Mouse (Mus musculus): ENCODE measurements around the gene Usp9x. TPM values are rescaled to one million over a fixed set of nuclear protein-coding genes. Genes with fewer than 3 reads are reported as not detected.

Usp9x gene
- polyA plus RNA-seq, 1 experiment from 2014 or later: 17.2 TPM

GRCm38 (mm10) chrX:13044666-13045065, 26.6 kb upstream of the Usp9x start:
- ATAC-seq (replicated peaks; ENCODE audit: insufficient number of reproducible peaks, insufficient read depth, low FRiP score, low read depth): no peak
- 82% methylated on average over 5 of the region's 5 CpGs for WGBS

DNA sequence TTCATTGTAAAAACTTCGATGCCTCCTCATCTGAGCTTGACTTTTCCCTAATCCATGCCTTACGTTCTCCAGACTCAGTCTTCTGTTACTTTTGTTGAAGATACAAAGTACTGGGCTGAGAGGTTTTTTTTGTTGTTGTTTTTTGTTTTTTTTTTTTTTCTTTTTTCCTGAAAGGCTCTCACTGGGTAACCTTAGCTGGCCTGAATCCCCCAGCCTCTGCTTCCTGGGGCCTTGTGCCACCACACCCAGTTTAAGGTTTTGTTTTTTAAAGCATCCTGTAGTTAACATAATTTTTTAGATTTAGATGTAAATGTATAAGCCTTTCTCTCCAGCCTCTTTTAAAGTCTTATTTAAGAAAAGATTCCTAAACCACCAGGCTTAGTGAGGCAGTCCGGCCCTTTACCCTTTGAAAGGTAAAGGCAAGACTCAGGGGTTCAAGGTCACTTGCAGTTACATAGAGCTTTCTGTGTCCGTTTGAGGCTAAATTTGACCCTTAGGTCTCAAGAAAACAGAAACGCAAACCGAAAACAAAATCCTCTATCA, 24.3 kb upstream of the Usp9x start:
- H3K36me3 ChIP-seq: no peaks in the 10 kb centered on the region
- no peak overlapping the region for H3K9ac ChIP-seq
- H3K27ac ChIP-seq: peak overlapping the region; percentile 52; the same call in 1 of the 2 replicates
- no peaks in the 10 kb centered on the region for H3K9me3 ChIP-seq (replicated peaks)
- 48% methylated on average over 6 of the region's 6 CpGs for WGBS
- H3K4me2 ChIP-seq: no peak overlapping the region
- ATAC-seq (replicated peaks; ENCODE audit: insufficient number of reproducible peaks, insufficient read depth, low FRiP score, low read depth): no peak
- no peak overlapping the region for H3K4me3 ChIP-seq
- H3K4me1 ChIP-seq (replicated peaks): peaks cover 4% of the 10 kb centered on the region; the same call in 1 of the 2 replicates
- peaks cover 4% of the 10 kb centered on the region; the same call in 1 of the 2 replicates for H3K27me3 ChIP-seq

More at GRCm38 (mm10) chrX:13044666-13045065, 26.6 kb upstream of the Usp9x start:
- no peak overlapping the region for H3K4me2 ChIP-seq
- no peak overlapping the region for H3K9ac ChIP-seq
- no peaks in the 10 kb centered on the region for H3K9me3 ChIP-seq (replicated peaks)
- H3K4me3 ChIP-seq: no peak overlapping the region
- no peak overlapping the region for H3K27ac ChIP-seq
- peaks cover 4% of the 10 kb centered on the region; the same call in 1 of the 2 replicates for H3K4me1 ChIP-seq (replicated peaks)
- H3K36me3 ChIP-seq: no peaks in the 10 kb centered on the region
- peaks cover 9% of the 10 kb centered on the region; the same call in 1 of the 2 replicates for H3K27me3 ChIP-seq

DNA sequence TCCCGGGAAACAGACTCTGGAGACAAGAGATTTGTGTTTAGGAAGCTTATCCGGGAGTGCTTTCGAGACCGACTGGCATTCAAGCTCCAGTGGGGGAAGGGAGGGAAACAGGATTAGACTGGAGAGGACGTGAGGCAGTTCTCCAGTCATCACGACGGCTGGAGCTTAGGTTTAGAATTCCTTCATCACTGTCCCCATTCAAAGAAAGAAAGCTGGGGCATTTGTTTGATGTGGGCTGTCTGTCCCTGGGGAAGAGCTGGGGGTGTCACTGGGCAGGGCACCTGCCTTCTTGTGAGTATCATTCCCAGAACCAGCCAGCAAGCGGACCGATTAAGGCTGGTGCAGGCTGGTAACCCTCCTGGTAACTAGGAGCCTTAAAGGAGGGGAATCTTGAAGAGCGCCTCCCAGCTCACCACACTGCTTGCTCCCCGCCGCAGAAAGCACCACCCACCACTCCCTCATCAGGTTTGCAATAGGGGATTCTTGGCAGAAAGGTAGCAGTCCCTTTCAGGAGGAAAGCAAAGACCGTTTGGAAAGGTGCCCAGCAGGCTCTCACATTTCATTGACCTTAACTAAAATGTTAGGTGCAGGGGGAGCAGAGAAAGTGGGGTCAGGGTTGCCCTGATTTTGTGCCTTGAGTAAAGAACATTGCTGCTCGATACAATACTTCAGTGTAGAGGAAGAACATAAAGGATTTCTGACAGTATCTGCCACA, 23.5 kb upstream of the Usp9x start:
- Histone ChIP-seq H3K9me3 (replicated peaks) (no peaks in the 10 kb centered on the region), H3K4me2 (peak overlapping the region; percentile 63), H3K4me3 (peak overlapping the region; percentile 34), H3K27me3 (peaks cover 3% of the 10 kb centered on the region; the same call in 1 of the 2 replicates), H3K36me3 (no peaks in the 10 kb centered on the region), H3K9ac (no peak overlapping the region), H3K4me1 (replicated peaks) (peaks cover 4% of the 10 kb centered on the region; the same call in 1 of the 2 replicates), H3K27ac (peak overlapping the region; percentile 52)
- ATAC-seq (replicated peaks; ENCODE audit: insufficient number of reproducible peaks, insufficient read depth, low FRiP score, low read depth): no peak; the same call in 1 of the 2 replicates
- 17% methylated on average over 14 of the region's 14 CpGs for WGBS

GRCm38 (mm10) chrX:13054612-13055011, 16.7 kb upstream of the Usp9x start:
- Histone ChIP-seq H3K36me3 (no peaks in the 10 kb centered on the region), H3K4me2 (no peak overlapping the region), H3K9ac (no peak overlapping the region), H3K27ac (no peak overlapping the region), H3K9me3 (replicated peaks) (no peaks in the 10 kb centered on the region), H3K4me1 (replicated peaks) (peaks cover 6% of the 10 kb centered on the region; the same call in 1 of the 2 replicates), H3K27me3 (peaks cover 3% of the 10 kb centered on the region; the same call in 1 of the 2 replicates), H3K4me3 (no peak overlapping the region)
- peak; percentile 60; the same call in 1 of the 2 replicates for ATAC-seq (replicated peaks; ENCODE audit: insufficient number of reproducible peaks, insufficient read depth, low FRiP score, low read depth)
- WGBS: 32% methylated on average over 1 of the region's 1 CpGs

- Histone ChIP-seq H3K4me2 (no peak overlapping the region), H3K27ac (no peak overlapping the region), H3K9ac (no peak overlapping the region), H3K4me3 (no peak overlapping the region), H3K9me3 (replicated peaks) (no peaks in the 10 kb centered on the region), H3K4me1 (replicated peaks) (no peaks in the 10 kb centered on the region), H3K27me3 (no peaks in the 10 kb centered on the region; the same call in 1 of the 2 replicates), H3K36me3 (no peaks in the 10 kb centered on the region)
- WGBS: 51% methylated on average over 3 of the region's 3 CpGs
- no peak for ATAC-seq (replicated peaks; ENCODE audit: insufficient number of reproducible peaks, insufficient read depth, low FRiP score, low read depth)
These were observed 9.3 kb upstream of the Usp9x start for GRCm38 (mm10) chrX:13061961-13062360.

GRCm38 (mm10) chrX:13064273-13064925, 6.9 kb upstream of the Usp9x start:
- no peak overlapping the region for H3K4me3 ChIP-seq
- WGBS: 62% methylated on average over 7 of the region's 9 CpGs

DNA sequence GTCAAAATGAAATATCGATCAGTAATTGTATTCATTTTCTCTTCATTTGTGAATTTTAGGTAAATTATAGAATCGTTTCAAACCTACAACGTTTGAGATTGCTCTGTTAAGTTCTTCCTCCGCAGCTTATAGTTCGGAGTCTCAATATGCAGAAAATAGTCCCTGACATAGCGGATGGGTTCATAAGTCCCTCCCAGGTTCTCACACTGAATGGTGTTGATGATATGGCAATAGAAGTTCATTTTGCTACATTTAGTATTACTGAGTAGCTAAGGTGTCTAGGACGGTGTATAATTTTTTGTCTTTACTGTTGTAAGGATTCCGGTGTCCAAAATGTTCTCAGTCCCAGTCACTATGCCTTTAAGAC, 1.1 kb upstream of the Usp9x start:
- Histone ChIP-seq H3K36me3 (no peaks in the 10 kb centered on the region), H3K4me3 (peak overlapping the region; percentile 73), H3K9ac (peak overlapping the region; percentile 33; the same call in 1 of the 2 replicates), H3K9me3 (replicated peaks) (no peaks in the 10 kb centered on the region), H3K27me3 (peaks cover 10% of the 10 kb centered on the region), H3K27ac (peak overlapping the region; percentile 96), H3K4me1 (replicated peaks) (no peaks in the 10 kb centered on the region), H3K4me2 (peak overlapping the region; percentile 58)
- no peak for ATAC-seq (replicated peaks; ENCODE audit: insufficient number of reproducible peaks, insufficient read depth, low FRiP score, low read depth)
- 13% methylated on average over 8 of the region's 8 CpGs for WGBS

More at GRCm38 (mm10) chrX:13064273-13064925, 6.9 kb upstream of the Usp9x start:
- Histone ChIP-seq H3K4me1 (replicated peaks) (no peaks in the 10 kb centered on the region), H3K9me3 (replicated peaks) (no peaks in the 10 kb centered on the region), H3K27me3 (no peaks in the 10 kb centered on the region), H3K36me3 (no peaks in the 10 kb centered on the region), H3K4me2 (no peak overlapping the region), H3K27ac (no peak overlapping the region), H3K9ac (no peak overlapping the region)
- no peak for ATAC-seq (replicated peaks; ENCODE audit: insufficient number of reproducible peaks, insufficient read depth, low FRiP score, low read depth)

DNA sequence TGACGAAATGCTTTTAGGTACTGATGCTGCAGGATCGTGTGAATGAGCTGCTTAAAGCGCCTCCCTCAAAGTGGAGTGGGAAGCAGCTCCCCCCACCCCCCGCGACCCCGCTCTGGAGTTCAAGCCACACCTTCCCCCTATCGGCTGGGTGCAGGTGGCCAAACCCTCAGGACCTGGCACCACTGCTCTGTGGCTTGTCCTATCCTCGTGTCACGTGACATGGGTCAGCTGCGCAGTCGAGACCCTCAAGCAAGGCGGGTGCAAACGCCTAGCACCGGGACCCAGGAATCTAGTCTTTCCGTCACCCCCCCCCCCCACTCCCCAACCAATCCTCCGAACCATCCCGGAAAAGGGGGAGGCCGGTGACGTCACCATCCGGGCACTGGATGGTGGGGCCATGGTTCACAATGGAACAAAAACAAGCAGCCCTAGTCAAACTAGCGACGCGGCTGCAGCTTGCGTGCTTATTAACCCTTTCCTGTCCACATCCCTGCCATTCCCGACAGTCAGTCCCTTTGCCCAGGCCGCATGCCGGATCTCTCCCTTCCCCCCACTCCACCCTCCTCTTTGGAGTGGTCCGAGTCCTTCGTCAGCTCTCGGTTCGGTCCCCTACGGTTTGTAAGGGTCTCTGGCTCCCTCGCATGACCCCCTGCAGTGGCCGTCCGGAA, 591 bp upstream of the Usp9x start:
- Histone ChIP-seq H3K9me3 (replicated peaks) (no peaks in the 10 kb centered on the region), H3K27ac (peak overlapping the region; percentile 96), H3K4me2 (peak overlapping the region; percentile 58), H3K4me1 (replicated peaks) (no peaks in the 10 kb centered on the region), H3K27me3 (peaks cover 10% of the 10 kb centered on the region), H3K9ac (peak overlapping the region; percentile 56), H3K36me3 (no peaks in the 10 kb centered on the region), H3K4me3 (peak overlapping the region; percentile 73)
- WGBS: 15% methylated on average over 35 of the region's 35 CpGs
- peak; percentile 84 for ATAC-seq (replicated peaks; ENCODE audit: insufficient number of reproducible peaks, insufficient read depth, low FRiP score, low read depth)

DNA sequence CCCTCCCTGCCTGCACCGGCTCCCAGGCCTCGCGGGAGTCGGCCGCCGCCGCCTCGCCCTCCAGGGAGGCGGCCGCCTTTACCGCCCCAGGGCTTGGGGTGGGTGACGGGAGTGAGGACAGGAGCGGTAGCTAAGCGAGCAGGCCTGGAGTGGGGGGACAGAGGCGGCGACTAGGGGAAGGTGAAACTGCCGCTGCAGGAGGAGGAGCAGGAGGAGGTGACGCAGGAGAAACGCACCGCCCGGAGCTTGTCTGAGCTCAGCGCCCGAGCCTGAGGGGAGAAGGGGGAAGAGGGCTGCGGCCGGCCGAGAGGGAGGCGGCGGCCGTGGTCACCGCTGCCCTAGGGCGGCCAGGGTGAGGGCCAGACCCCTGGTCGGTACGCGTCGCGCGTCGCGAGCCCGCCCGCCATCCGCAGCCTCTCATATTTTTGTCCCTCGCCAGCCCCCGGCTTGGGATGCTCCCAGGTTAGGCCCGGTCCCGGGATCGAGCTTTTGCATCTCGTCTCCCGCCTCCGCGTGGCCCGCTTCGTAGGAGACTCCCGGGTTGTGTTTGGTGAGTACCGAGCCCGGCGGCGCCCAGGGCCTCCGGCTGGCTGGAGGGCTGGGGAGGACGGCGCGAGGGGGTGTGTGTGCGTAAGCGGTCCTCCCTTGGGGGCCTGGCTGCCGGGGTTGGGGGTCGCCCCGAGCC, 620 bp downstream of the Usp9x start:
- Histone ChIP-seq H3K4me3 (peak overlapping the region; percentile 73), H3K4me1 (replicated peaks) (no peaks in the 10 kb centered on the region), H3K4me2 (peak overlapping the region; percentile 56)

GRCm38 (mm10) chrX:13072461-13072982, 1.2 kb downstream of the Usp9x start:
- peak overlapping the region; percentile 56 for H3K4me2 ChIP-seq
- peak; percentile 36 for ATAC-seq (replicated peaks; ENCODE audit: insufficient number of reproducible peaks, insufficient read depth, low FRiP score, low read depth)
- H3K36me3 ChIP-seq: no peaks in the 10 kb centered on the region
- no peaks in the 10 kb centered on the region for H3K4me1 ChIP-seq (replicated peaks)
- H3K9ac ChIP-seq: peak overlapping the region; percentile 80
- no peaks in the 10 kb centered on the region for H3K9me3 ChIP-seq (replicated peaks)
- 13% methylated on average over 41 of the region's 73 CpGs for WGBS
- peaks cover 10% of the 10 kb centered on the region for H3K27me3 ChIP-seq
- peak overlapping the region; percentile 96 for H3K27ac ChIP-seq
- H3K4me3 ChIP-seq: peak overlapping the region; percentile 73

More for the DNA sequence above, 620 bp downstream of the Usp9x start:
- peak; percentile 58 for ATAC-seq (replicated peaks; ENCODE audit: insufficient number of reproducible peaks, insufficient read depth, low FRiP score, low read depth)
- WGBS: 11% methylated on average over 52 of the region's 67 CpGs
- H3K9ac ChIP-seq: peak overlapping the region; percentile 80
- H3K36me3 ChIP-seq: no peaks in the 10 kb centered on the region
- H3K9me3 ChIP-seq (replicated peaks): no peaks in the 10 kb centered on the region
- H3K27ac ChIP-seq: peak overlapping the region; percentile 96
- H3K27me3 ChIP-seq: peaks cover 10% of the 10 kb centered on the region
